Mouse (Mus musculus) G1E (cell line): ENCODE data around the gene Cep85l.

Experiments used
- CTCF ChIP-seq: IDR thresholded peaks from 2 replicates; pipeline ENCODE4 v1.5.1; 2012; ENCODE audit warnings: low read depth, low read length, inconsistent platforms, mixed read lengths
- GATA1 ChIP-seq: IDR thresholded peaks from 2 replicates; pipeline ENCODE4 v1.6.1; 2012; ENCODE audit warnings: borderline replicate concordance, low read length, inconsistent platforms, mixed read lengths
- GATA2 ChIP-seq: IDR thresholded peaks from 2 replicates; pipeline ENCODE4 v1.6.1; 2012; ENCODE audit warnings: low read depth, low read length, inconsistent platforms, borderline replicate concordance
- TAL1 ChIP-seq: conservative IDR thresholded peaks from 2 replicates; pipeline ENCODE4 v1.6.1; 2012; ENCODE audit warnings: low read depth, low read length, inconsistent platforms, mixed read lengths

GRCm38 (mm10) chr10:53419139-53419935, 39.6 kb upstream of the Cep85l start:
- TF ChIP-seq CTCF (no peak), GATA1 (no peak), GATA2 (no peak), TAL1 (no peak)
